Mouse (Mus musculus): ENCODE measurements around the gene Nlrx1. TPM values are rescaled to one million over a fixed set of nuclear protein-coding genes. Genes with fewer than 3 reads are reported as not detected.
A peak's percentile ranks its signal among the peaks of the same experiment; 100 is the strongest.

Nlrx1 gene
- total and polyA plus RNA-seq, 2 experiments from 2014 or later, result 6.0 to 6.2 TPM

GRCm38 (mm10) chr9:44286256-44286850 lies 18.0 kb upstream of the Nlrx1 start:
- Histone ChIP-seq H3K4me2 (ENCODE audit: low read depth, low read length, poor library complexity, severe bottlenecking) (peak overlapping the region; percentile 94), H3K27me3 (ENCODE audit: insufficient read depth, low read length) (no peaks in the 10 kb centered on the region), H3K4me1 (ENCODE audit: insufficient read depth, low read length) (peaks cover 8% of the 10 kb centered on the region; the same call in 1 of the 2 replicates), H3K9ac (replicated peaks; ENCODE audit: low read length, poor library complexity, severe bottlenecking) (peak overlapping the region; percentile 50; the same call in 1 of the 2 replicates), H3K27ac (ENCODE audit: low read depth, low read length) (no peak overlapping the region), H3K36me3 (ENCODE audit: insufficient read depth, low read length) (peaks cover 7% of the 10 kb centered on the region), H3K9me3 (ENCODE audit: low read length) (no peaks in the 10 kb centered on the region), H3K4me3 (ENCODE audit: low read depth, low read length) (peak overlapping the region; percentile 90)
- WGBS, result 7% methylated on average over 6 of the region's 6 CpGs
- no peak for DNase-seq (ENCODE audit: low spot score)
- TF ChIP-seq CTCF (IDR thresholded peaks at IDR 0.05), result no peak
- ATAC-seq (ENCODE audit: low FRiP score), result no peak

- ATAC-seq (ENCODE audit: low FRiP score) (no peak), DNase-seq (ENCODE audit: low spot score) (no peak)
- Histone ChIP-seq H3K9ac (replicated peaks; ENCODE audit: low read length, poor library complexity, severe bottlenecking) (no peak overlapping the region), H3K4me2 (ENCODE audit: low read depth, low read length, poor library complexity, severe bottlenecking) (no peak overlapping the region), H3K9me3 (ENCODE audit: low read length) (no peaks in the 10 kb centered on the region), H3K27ac (ENCODE audit: low read depth, low read length) (no peak overlapping the region), H3K4me3 (ENCODE audit: low read depth, low read length) (no peak overlapping the region), H3K4me1 (ENCODE audit: insufficient read depth, low read length) (peaks cover 3% of the 10 kb centered on the region; the same call in 1 of the 2 replicates), H3K36me3 (ENCODE audit: insufficient read depth, low read length) (peaks cover 30% of the 10 kb centered on the region), H3K27me3 (ENCODE audit: insufficient read depth, low read length) (no peaks in the 10 kb centered on the region)
- WGBS, result 81% methylated on average over 5 of the region's 5 CpGs
- no peak for TF ChIP-seq CTCF (IDR thresholded peaks at IDR 0.05)
Observed at GRCm38 (mm10) chr9:44283183-44283582, 14.8 kb upstream of the Nlrx1 start.

GRCm38 (mm10) chr9:44269973-44270372 lies 1.6 kb upstream of the Nlrx1 start:
- Histone ChIP-seq H3K36me3 (ENCODE audit: insufficient read depth, low read length) (peaks cover 20% of the 10 kb centered on the region), H3K9ac (replicated peaks; ENCODE audit: low read length, poor library complexity, severe bottlenecking) (no peak overlapping the region), H3K4me1 (ENCODE audit: insufficient read depth, low read length) (peaks cover 5% of the 10 kb centered on the region), H3K27me3 (ENCODE audit: insufficient read depth, low read length) (no peaks in the 10 kb centered on the region), H3K4me3 (ENCODE audit: low read depth, low read length) (no peak overlapping the region), H3K9me3 (ENCODE audit: low read length) (no peaks in the 10 kb centered on the region), H3K27ac (ENCODE audit: low read depth, low read length) (no peak overlapping the region), H3K4me2 (ENCODE audit: low read depth, low read length, poor library complexity, severe bottlenecking) (no peak overlapping the region)
- ATAC-seq (ENCODE audit: low FRiP score) (no peak), DNase-seq (ENCODE audit: low spot score) (no peak)
- WGBS, result 83% methylated on average over 4 of the region's 4 CpGs
- no peak for TF ChIP-seq CTCF (IDR thresholded peaks at IDR 0.05)

- TF ChIP-seq CTCF (IDR thresholded peaks at IDR 0.05), result peak; percentile 63
- ATAC-seq (ENCODE audit: low FRiP score) (no peak), DNase-seq (ENCODE audit: low spot score) (no peak)
- Histone ChIP-seq H3K4me3 (ENCODE audit: low read depth, low read length) (no peak overlapping the region), H3K27ac (ENCODE audit: low read depth, low read length) (no peak overlapping the region), H3K9ac (replicated peaks; ENCODE audit: low read length, poor library complexity, severe bottlenecking) (no peak overlapping the region), H3K27me3 (ENCODE audit: insufficient read depth, low read length) (no peaks in the 10 kb centered on the region), H3K4me1 (ENCODE audit: insufficient read depth, low read length) (peaks cover 12% of the 10 kb centered on the region), H3K4me2 (ENCODE audit: low read depth, low read length, poor library complexity, severe bottlenecking) (no peak overlapping the region), H3K36me3 (ENCODE audit: insufficient read depth, low read length) (peaks cover 11% of the 10 kb centered on the region), H3K9me3 (ENCODE audit: low read length) (no peaks in the 10 kb centered on the region)
- 86% methylated on average over 3 of the region's 3 CpGs for WGBS
Observed at GRCm38 (mm10) chr9:44269077-44269476, 678 bp upstream of the Nlrx1 start.

GRCm38 (mm10) chr9:44268027-44268360 lies 405 bp downstream of the Nlrx1 start:
- 8% methylated on average over 26 of the region's 28 CpGs for WGBS
- ATAC-seq (ENCODE audit: low FRiP score) (peak; percentile 78), DNase-seq (ENCODE audit: low spot score) (peak; percentile 80)
- H3K27me3 ChIP-seq (ENCODE audit: insufficient read depth, low read length), result no peaks in the 10 kb centered on the region
- peak overlapping the region; percentile 60 for H3K4me2 ChIP-seq (ENCODE audit: low read depth, low read length, poor library complexity, severe bottlenecking)
- H3K9me3 ChIP-seq (ENCODE audit: low read length), result no peaks in the 10 kb centered on the region
- peak; percentile 66 for TF ChIP-seq CTCF (IDR thresholded peaks at IDR 0.05)
- peak overlapping the region; percentile 31 for H3K4me3 ChIP-seq (ENCODE audit: low read depth, low read length)
- H3K9ac ChIP-seq (replicated peaks; ENCODE audit: low read length, poor library complexity, severe bottlenecking), result peak overlapping the region; percentile 61
- H3K4me1 ChIP-seq (ENCODE audit: insufficient read depth, low read length), result peaks cover 12% of the 10 kb centered on the region
- peak overlapping the region; percentile 59 for H3K27ac ChIP-seq (ENCODE audit: low read depth, low read length)
- 0 out of 2 replicates have a peak, but pooled peaks cover under 1% of the 10 kb centered on the region for H3K36me3 ChIP-seq (ENCODE audit: insufficient read depth, low read length)

GRCm38 (mm10) chr9:44267319-44268026 lies 926 bp downstream of the Nlrx1 start:
- Histone ChIP-seq H3K4me3 (ENCODE audit: low read depth, low read length) (peak overlapping the region; percentile 31), H3K36me3 (ENCODE audit: insufficient read depth, low read length) (no peaks in the 10 kb centered on the region), H3K4me2 (ENCODE audit: low read depth, low read length, poor library complexity, severe bottlenecking) (peak overlapping the region; percentile 60), H3K27ac (ENCODE audit: low read depth, low read length) (peak overlapping the region; percentile 59), H3K4me1 (ENCODE audit: insufficient read depth, low read length) (peaks cover 12% of the 10 kb centered on the region), H3K27me3 (ENCODE audit: insufficient read depth, low read length) (no peaks in the 10 kb centered on the region), H3K9ac (replicated peaks; ENCODE audit: low read length, poor library complexity, severe bottlenecking) (peak overlapping the region; percentile 61), H3K9me3 (ENCODE audit: low read length) (no peaks in the 10 kb centered on the region)
- TF ChIP-seq CTCF (IDR thresholded peaks at IDR 0.05), result peak; percentile 24; the same call in 1 of the 2 replicates
- DNase-seq (ENCODE audit: low spot score) (no peak), ATAC-seq (ENCODE audit: low FRiP score) (no peak)
- 8% methylated on average over 22 of the region's 23 CpGs for WGBS

All from midbrain, postnatal 0 days (tissue).